Mouse (Mus musculus) induced T-regulatory cell, adult 2 months (primary cell): Measurements from ENCODE around the gene Bcam.
A peak's percentile ranks its signal among the peaks of the same experiment; 100 is the strongest.

Experiments used
- DNase-seq: peaks from one replicate; pipeline ENCODE4 v3.0.0-alpha.2; 2012; ENCODE audit warnings: low read depth

Gene Bcam

GRCm38 (mm10) chr7:19722754-19723195 is 48.0 kb downstream of the Bcam start:
- no peak for DNase-seq

GRCm38 (mm10) chr7:19719200-19719599 is 51.6 kb downstream of the Bcam start:
- no peak for DNase-seq

GRCm38 (mm10) chr7:19718297-19718952 is 52.4 kb downstream of the Bcam start:
- no peak for DNase-seq

GRCm38 (mm10) chr7:19717346-19717745 is 53.5 kb downstream of the Bcam start:
- DNase-seq, result no peak

- DNase-seq, result no peak
Observed at GRCm38 (mm10) chr7:19716822-19717221, 54.0 kb downstream of the Bcam start.

GRCm38 (mm10) chr7:19716055-19716682 is 54.6 kb downstream of the Bcam start:
- DNase-seq, result no peak

GRCm38 (mm10) chr7:19715239-19716054 is 55.4 kb downstream of the Bcam start, which contains the start of gene Tomm40:
Gene Tomm40, minus strand, starts transcription at chr7:19715438.
- peak; percentile 100 for DNase-seq

- no peak for DNase-seq
Observed at GRCm38 (mm10) chr7:19714836-19715235, 56.0 kb downstream of the Bcam start.

GRCm38 (mm10) chr7:19713598-19713997 is 57.2 kb downstream of the Bcam start:
- no peak for DNase-seq

GRCm38 (mm10) chr7:19713196-19713595 is 57.6 kb downstream of the Bcam start:
- DNase-seq, result peak; percentile 71

- peak; percentile 45 for DNase-seq
Observed at GRCm38 (mm10) chr7:19712414-19712813, 58.4 kb downstream of the Bcam start.

- no peak for DNase-seq
Observed at GRCm38 (mm10) chr7:19710650-19711049, 60.2 kb downstream of the Bcam start.
